Mouse (Mus musculus): ENCODE measurements around the gene A730046J19Rik.

Gene A730046J19Rik

DNA sequence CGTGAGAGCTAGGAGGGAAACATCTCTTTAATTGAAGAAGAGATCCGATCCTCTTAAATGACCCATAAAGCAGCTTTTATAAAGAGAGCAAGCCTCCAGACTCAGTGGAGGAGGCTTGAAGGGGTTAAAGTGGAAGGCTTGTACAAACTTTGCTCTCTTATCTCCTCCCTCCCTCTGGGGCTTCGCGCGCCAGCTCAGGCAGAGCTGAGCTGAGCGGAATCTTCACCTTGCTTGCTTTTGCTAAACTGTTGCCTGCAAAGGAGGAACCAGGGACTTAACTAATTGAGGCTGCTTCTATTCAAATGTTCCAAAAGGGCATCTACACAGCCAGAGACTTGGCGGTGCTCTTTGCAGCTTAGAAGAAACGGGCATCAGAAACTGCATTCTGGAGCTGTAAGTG, at the start of gene A730046J19Rik:
TSS of gene A730046J19Rik (plus strand) at position 173 of the 400 bp plus-strand sequence.
- no peak for DNase-seq (ENCODE audit: low spot score in 2 of 2)

DNA sequence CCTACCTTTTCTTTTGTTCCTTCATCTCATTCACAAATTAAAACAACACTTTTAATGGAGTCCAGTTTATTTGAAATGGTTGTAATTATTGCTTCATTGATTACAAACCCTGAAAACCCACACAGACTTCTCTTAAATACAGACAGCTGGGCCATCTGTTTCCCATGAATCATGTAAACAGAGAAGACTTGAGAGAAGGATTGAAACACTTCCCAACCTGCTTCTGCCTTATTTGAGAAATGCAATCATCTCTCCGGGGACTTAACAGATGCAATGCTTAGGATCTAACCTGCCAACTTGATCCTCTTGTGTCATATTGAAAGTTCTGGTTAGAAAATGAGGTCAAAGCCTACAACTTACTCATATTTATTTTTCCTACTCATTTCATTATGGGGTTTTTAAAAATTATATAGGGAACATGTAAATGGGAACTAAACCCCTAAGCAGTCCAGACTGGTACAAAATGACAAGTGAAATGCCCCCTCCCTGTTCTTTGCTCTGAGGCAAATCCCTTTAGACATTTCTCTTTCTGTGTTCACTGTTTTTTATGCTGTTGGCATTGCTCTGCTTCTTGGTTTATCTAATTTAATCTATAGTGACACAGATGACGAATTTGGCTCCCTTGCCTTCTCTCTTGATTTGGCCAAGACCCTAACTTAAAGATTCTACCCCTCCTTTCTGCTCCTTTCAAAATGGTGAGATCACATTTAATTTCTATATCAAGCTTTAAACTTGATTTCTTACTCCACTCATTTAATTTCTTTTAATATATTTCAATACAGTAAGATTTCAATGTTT, 48.7 kb upstream of the A730046J19Rik start:
- DNase-seq (ENCODE audit: low spot score in 2 of 2) = no peak

DNA sequence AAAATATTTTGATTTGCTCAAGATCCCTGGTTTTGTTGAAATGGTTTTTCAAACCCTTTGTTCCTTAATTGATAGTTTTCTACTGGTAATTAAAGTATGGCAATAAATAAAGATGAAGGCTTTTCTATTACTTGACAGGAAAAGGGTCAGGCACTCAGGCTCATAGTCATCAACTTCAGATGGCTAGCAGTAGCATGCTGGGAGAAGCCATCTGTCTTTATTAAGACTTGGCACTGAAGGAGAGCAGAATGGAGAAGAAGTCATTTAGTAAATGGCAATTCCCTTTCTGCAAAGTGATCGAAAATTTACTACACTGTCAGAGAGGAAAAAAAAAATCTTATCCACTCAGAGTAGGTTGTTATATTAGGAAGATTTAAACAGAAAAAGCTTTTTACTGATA, 17.2 kb upstream of the A730046J19Rik start:
- DNase-seq (ENCODE audit: low spot score in 2 of 2) = no peak

DNA sequence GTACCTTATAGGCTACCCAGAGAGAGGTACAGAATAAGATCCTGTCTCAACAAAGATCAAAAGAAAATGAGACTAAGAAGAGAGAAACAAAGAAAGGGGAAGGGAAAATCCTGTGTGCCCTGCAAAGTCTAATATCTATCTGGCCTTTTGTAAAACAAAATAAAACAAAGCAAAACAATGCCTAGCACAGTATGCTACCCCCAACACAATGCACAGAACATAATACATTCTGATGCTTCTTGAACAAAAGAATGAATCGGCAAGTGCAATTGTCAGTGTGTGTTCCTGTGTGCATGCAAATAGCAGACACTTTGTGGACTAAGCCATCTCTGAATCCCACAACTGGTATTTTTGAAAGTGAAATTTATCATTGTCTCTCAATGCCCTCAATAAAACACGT, 3.5 kb upstream of the A730046J19Rik start:
- no peak for DNase-seq (ENCODE audit: low spot score in 2 of 2)

DNA sequence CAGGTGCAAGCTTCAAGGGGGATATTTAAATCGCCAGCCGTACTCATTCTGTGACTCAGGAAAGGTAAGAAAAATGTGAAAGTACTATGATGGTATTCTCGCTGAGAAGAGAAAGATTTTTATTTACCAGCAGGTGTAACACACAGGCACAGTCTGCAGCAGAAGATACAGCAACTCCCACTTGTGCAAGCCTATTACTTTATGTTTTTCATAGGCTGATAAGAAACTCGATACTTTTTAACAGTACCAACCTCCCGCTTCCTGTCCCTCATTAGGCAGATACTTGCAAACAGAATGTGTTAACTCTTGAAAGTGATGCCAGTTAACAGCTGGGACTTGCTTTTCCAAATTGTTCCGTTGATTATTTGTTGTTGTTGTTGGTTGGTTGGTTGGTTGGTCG, 616 bp downstream of the A730046J19Rik start:
- DNase-seq (ENCODE audit: low spot score in 2 of 2) = no peak

DNA sequence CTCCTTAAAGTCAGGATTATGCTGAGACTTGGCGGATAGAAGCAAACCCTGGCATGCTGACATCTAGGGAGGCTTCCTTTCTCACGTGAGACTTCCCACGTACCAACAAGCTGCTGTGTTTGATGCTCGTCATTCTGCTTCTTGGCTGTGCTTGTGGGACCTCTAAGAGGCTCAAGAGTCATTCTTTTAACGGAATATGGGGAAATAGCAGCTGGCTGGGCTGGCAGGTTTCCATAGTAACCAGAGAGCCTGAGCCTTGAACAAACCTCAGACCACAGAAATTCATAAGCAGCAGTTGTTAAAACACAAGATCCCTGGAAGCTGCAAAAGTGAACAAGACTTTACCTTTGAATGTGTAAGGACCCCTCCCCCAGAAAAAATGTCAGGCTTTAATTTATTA, 9.4 kb downstream of the A730046J19Rik start:
- no peak for DNase-seq (ENCODE audit: low spot score in 2 of 2)
